Mouse (Mus musculus) stomach, embryonic 16.5 days (tissue): ENCODE data around the gene Mfng. TPM values are rescaled to one million over a fixed set of nuclear protein-coding genes. Genes with fewer than 3 reads are reported as not detected.

Experiments
- ATAC-seq: fragments of 200-750 bp; cut with Nextera tagmentation; 2 replicates; pipeline ENCODE4 v1.8.0; 2017; ENCODE audit warnings: moderate number of reproducible peaks, moderate TSS enrichment; ENCODE audit not compliant: insufficient read depth, low FRiP score
- H3K27ac ChIP-seq: fragments of 300-500 bp; sonication (generic); 2 replicates; pipeline ENCODE4 v1.5.1; 2014; ENCODE audit warnings: low read length
- H3K27me3 ChIP-seq: fragments of 300-500 bp; sonication (generic); 2 replicates; pipeline ENCODE4 v1.6.1; 2014; ENCODE audit warnings: low read length, control low read depth, mixed read lengths; ENCODE audit not compliant: control insufficient read depth, insufficient read depth
- H3K36me3 ChIP-seq: fragments of 300-500 bp; sonication (generic); 2 replicates; pipeline ENCODE4 v1.6.1; 2014; ENCODE audit warnings: low read length; ENCODE audit not compliant: control insufficient read depth, insufficient read depth
- H3K4me1 ChIP-seq: fragments of 300-500 bp; sonication (generic); 2 replicates; pipeline ENCODE4 v1.6.1; 2014; ENCODE audit warnings: low read length, control low read depth, mixed read lengths; ENCODE audit not compliant: control insufficient read depth, insufficient read depth
- H3K4me2 ChIP-seq: fragments of 300-500 bp; sonication (generic); 2 replicates; pipeline ENCODE4 v1.6.1; 2014; ENCODE audit warnings: low read depth, low read length, mixed read lengths
- H3K4me3 ChIP-seq: fragments of 300-500 bp; sonication (generic); replicated peaks from 2 replicates; pipeline ENCODE4 v1.5.1; 2014; ENCODE audit warnings: mild to moderate bottlenecking, low read length
- H3K9ac ChIP-seq: fragments of 300-500 bp; sonication (generic); 2 replicates; pipeline ENCODE4 v1.6.1; 2014; ENCODE audit warnings: low read length
- H3K9me3 ChIP-seq: fragments of 300-500 bp; sonication (generic); replicated peaks from 2 replicates; pipeline ENCODE4 v1.6.1; 2016; ENCODE audit warnings: low read length, control low read depth; ENCODE audit not compliant: control insufficient read depth
- WGBS: fragments of 180-500 bp; shearing (Covaris S2); extraction: QIAGEN DNeasy Blood & Tissue Kit; methylation state at CpG from one replicate; pipeline ENCODE4 v1.1.7; 2014; 5-methylcytosine and 5-hydroxymethylcytosine counted together
- polyA plus RNA-seq: library from polyadenylated mRNA; unstranded; fragments of >200 nt; fragmentation: Nextera tagmentation; extraction: Ambion mirVana; gene quantifications from 2 replicates; pipeline ENCODE4 v1.2.1, GENCODE M21; 2015

The Mfng gene
- polyA plus RNA-seq, 1 experiment from 2014 or later, result 18.5 TPM

DNA sequence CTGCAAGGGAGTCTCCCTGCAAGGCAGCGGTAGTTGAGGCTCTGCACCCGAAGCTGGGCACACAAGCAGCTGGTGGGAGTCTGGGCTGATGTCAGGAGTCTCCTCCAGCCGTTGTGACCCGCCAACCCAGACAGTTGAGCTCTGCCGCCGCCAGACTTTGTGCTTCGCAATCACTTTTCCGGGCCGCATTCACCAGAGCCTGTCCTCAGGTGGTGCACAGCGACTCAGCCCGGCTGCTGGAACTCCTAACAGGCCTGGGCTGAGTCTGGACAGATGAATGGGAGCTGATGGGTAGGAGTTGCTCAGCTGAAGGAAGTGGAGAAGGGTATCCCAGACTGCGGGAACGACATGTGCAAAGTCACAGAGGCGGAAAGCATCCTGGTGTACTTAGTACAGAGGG is 53.9 kb downstream of the Mfng start:
- no peak for ATAC-seq
- H3K9me3 ChIP-seq, result no peaks in the 10 kb centered on the region
- no peak overlapping the region; the same call in 1 of the 2 replicates for H3K4me2 ChIP-seq
- 11% methylated on average over 14 of the region's 14 CpGs for WGBS
- H3K4me1 ChIP-seq, result no peaks in the 10 kb centered on the region
- no peaks in the 10 kb centered on the region for H3K36me3 ChIP-seq
- no peak overlapping the region for H3K4me3 ChIP-seq
- H3K27ac ChIP-seq, result no peak overlapping the region
- peaks cover 61% of the 10 kb centered on the region for H3K27me3 ChIP-seq
- no peak overlapping the region for H3K9ac ChIP-seq

DNA sequence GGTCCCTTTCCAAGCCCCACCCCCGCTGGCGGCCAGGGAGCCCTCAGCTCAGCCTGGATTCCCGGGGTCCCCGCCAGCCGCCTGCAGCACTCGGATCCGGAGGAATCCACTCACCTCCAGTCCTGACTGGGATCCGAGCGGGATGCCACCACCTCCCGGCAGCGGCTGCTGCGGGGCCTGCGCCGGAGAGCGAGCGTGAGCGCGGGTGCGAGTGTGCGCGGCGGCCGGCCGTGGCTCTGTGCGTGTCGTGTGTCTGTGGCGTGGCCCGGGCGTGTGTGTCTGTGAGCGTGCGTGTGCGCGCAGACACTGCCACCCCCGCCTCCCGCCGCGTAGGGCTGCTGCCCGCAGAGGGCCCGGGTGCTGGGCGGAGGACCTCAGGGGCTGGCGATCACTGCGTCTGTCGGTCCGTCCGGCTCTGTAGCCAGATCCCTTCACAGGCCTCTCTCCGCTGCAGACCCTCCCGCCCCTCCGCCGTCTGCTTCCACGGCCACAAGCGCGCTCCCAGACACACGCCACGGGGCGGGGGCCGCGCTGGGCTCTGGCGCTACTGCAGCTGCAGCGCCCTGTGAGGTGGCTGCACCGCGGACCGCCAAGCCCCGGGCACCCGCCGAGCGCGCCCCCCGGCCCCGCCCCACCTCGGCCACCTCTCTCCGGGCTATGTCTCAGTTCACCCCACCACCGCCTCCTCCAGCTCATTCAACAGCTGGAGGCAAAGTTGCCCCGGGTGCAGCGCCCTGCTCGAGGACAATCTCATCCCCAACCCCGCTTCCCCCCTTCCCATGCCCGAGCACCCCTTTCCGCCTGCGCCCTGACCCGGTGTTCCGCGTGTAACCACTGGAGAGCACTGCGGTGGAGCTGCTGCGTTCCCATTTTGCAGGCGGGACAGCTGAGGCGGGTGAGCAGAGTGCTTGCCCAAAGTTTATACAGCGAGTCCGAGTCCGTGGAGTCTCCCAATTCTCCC is 54.7 kb downstream of the Mfng start, which contains the start of gene Elfn2:
Gene Elfn2, minus strand, starts transcription at position 482 of the 961 bp plus-strand sequence.
- Histone ChIP-seq H3K4me2 (peak within 1 kb of the TSS; percentile 66), H3K9me3 (no peaks in the 10 kb centered on the region), H3K27ac (no peak within 1 kb of the TSS), H3K4me3 (peak within 1 kb of the TSS; percentile 44), H3K36me3 (no peaks in the 10 kb centered on the region), H3K27me3 (peaks cover 70% of the 10 kb centered on the region), H3K4me1 (no peaks in the 10 kb centered on the region), H3K9ac (peak within 1 kb of the TSS; percentile 54)
- 2% methylated on average over 89 of the region's 89 CpGs for WGBS
- no peak for ATAC-seq

DNA sequence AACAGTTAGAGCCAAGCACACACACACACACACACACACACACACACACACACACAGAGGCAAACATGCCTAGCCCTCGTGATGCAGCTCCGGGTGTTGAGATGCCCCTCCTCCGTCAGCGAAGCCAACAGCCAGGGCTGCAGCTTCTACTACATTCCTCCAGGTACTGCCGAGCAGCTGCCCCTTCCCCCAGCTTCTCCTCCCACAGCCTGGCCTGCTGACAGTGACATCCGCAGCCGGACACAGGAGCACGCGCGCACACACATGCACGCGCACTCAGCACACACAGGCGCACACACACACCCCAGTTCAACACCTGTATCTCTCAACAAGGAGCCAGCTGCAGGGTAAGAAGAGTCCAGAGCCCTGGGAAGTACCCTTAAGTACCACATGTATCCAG is 56.3 kb downstream of the Mfng start:
- Histone ChIP-seq H3K4me1 (no peaks in the 10 kb centered on the region), H3K27me3 (peaks cover 81% of the 10 kb centered on the region), H3K4me3 (no peak overlapping the region), H3K4me2 (no peak overlapping the region), H3K36me3 (no peaks in the 10 kb centered on the region), H3K9me3 (no peaks in the 10 kb centered on the region), H3K27ac (no peak overlapping the region), H3K9ac (no peak overlapping the region)
- 43% methylated on average over 13 of the region's 13 CpGs for WGBS
- no peak for ATAC-seq

DNA sequence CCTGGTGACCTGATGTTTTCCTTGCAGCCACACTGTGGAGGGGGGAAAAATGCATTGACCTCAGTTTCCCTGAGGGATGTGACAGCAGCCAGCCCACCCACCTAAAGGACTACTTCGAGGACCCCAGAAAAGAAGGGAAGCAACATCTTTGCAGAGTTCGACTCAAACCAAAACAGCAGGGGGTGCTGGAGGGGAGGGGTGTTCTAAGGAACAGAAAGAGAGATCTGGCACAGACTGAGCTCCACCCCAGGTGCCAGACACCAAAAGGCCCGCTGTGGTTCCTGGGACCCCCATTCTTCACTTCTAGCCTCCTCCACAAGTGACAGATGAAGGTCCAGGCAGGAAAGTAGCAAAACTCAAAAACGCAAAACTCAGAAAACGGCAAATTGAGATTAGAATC is 57.4 kb downstream of the Mfng start:
- no peaks in the 10 kb centered on the region for H3K4me1 ChIP-seq
- no peak for ATAC-seq
- no peak overlapping the region for H3K4me2 ChIP-seq
- no peak overlapping the region for H3K4me3 ChIP-seq
- peaks cover 90% of the 10 kb centered on the region for H3K27me3 ChIP-seq
- no peak overlapping the region for H3K9ac ChIP-seq
- WGBS, result 46% methylated on average over 5 of the region's 5 CpGs
- no peaks in the 10 kb centered on the region for H3K9me3 ChIP-seq
- H3K27ac ChIP-seq, result no peak overlapping the region
- H3K36me3 ChIP-seq, result no peaks in the 10 kb centered on the region

DNA sequence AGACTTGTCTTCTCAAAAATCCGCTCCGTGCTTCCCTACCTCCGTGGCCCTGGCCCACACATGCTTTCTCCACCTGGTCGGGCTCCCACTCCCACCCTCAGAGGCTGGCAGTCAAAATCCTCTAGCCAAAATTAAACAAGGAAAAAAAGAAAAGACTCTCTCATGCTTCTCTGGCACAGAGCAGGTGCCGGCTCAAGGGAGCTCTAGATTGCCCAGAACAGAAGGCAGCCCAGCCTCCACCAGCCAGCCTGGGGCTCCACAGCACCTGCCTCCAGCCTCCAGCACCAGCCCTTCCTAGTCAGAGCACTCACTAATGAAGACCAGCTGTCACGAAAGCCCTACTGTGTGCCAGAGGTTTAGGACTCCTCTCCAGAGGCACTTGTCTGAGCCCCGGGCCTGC is 59.5 kb downstream of the Mfng start:
- ATAC-seq, result no peak
- Histone ChIP-seq H3K27ac (no peak overlapping the region), H3K4me1 (no peaks in the 10 kb centered on the region), H3K4me2 (no peak overlapping the region), H3K36me3 (no peaks in the 10 kb centered on the region), H3K9me3 (no peaks in the 10 kb centered on the region), H3K9ac (no peak overlapping the region), H3K4me3 (no peak overlapping the region), H3K27me3 (peaks cover 70% of the 10 kb centered on the region)
- 80% methylated on average over 7 of the region's 7 CpGs for WGBS

DNA sequence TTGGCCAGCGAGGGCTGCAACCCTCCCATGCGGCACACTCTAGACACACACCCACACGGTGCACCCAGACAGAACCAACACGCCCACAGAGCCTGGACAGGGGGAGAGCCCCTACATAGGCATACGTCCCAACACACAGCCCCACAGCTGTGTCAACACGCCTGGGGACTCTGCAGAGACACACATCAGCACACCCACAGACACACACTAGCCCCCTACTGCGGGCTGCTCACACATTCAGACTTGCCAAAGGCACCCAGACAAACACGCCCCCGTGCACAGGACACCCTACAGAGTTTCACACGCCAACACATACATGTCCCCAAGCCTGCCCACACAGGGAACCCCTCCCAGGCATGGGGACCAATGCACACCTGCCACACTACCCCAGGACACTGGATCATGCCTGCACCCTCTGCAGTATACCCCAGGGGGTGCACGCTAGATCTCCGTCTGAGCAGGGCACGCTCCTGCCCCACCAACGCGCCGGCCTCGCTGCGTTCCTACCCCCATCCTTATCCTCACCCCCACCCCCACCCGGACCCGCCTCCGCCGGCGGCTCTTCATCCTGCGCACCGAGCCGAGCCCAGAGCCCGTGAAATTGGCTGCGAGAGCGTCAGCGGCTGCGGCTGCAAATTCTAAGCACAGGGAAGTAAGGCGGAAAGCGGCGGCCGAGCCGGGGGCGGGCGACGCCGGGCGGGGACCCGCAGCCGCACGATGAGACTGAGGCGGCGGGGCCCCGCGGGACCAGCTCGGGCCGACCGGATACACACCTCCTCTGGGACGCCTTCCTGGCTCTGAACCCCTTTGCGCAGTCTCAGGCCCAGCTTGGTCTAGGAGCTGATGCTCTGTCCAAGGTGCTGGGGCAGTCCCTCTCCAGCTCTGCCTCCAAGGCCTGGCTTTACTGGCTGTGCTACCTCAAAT is 60.7 kb downstream of the Mfng start:
- Histone ChIP-seq H3K9ac (no peak overlapping the region), H3K4me2 (peak overlapping the region; percentile 32), H3K4me3 (peak overlapping the region; percentile 16), H3K9me3 (no peaks in the 10 kb centered on the region), H3K4me1 (no peaks in the 10 kb centered on the region), H3K27me3 (peaks cover 59% of the 10 kb centered on the region), H3K36me3 (no peaks in the 10 kb centered on the region), H3K27ac (no peak overlapping the region)
- no peak for ATAC-seq
- 7% methylated on average over 51 of the region's 53 CpGs for WGBS

DNA sequence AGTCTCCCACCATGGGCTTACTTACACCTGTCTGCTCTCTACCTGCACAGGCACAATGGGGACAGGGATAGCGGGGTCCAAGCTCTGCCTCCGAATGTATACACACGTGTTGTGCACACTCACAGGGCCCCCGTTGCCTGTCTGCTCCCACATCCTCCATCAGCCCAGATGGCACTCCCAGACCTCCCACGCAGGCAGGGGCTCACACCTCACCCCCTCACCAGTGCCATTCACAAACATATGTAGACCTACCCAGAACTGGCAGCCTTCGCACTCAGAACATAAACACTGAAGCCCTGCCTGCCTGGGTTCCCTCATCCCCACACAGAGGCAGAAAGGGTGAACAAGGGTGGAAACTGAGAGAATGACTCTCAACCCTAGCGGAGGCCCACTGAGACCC is 61.3 kb downstream of the Mfng start:
- Histone ChIP-seq H3K4me2 (no peak overlapping the region), H3K36me3 (no peaks in the 10 kb centered on the region), H3K27me3 (peaks cover 52% of the 10 kb centered on the region), H3K9ac (no peak overlapping the region), H3K27ac (no peak overlapping the region), H3K9me3 (no peaks in the 10 kb centered on the region), H3K4me1 (no peaks in the 10 kb centered on the region), H3K4me3 (no peak overlapping the region)
- WGBS, result 73% methylated on average over 7 of the region's 7 CpGs
- no peak for ATAC-seq

DNA sequence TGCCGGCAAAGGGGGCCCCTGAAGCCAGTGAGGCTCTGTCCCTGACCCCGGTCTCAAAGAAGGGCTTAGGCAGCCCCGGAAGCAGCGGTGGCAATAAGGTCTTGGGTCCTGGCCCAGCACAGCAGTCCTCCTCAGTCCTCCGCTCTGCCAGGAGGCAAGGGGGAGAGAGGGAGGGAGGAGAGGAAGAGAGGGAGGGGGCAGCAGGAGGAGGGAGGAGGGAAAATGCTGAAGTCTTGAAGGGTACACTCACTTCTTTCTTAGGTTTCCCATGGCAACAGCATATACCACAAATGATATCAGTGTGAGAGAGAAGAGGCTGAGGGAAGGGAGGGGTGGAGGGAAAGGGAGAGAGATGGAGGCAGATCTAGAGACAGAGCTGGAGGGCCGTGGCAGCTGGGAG is 62.6 kb downstream of the Mfng start:
- peaks cover 41% of the 10 kb centered on the region for H3K27me3 ChIP-seq
- H3K9ac ChIP-seq, result no peak overlapping the region
- no peak overlapping the region for H3K4me3 ChIP-seq
- no peak overlapping the region for H3K4me2 ChIP-seq
- WGBS, result 44% methylated on average over 6 of the region's 6 CpGs
- H3K4me1 ChIP-seq, result no peaks in the 10 kb centered on the region
- ATAC-seq, result no peak
- no peaks in the 10 kb centered on the region for H3K36me3 ChIP-seq
- no peak overlapping the region for H3K27ac ChIP-seq
- H3K9me3 ChIP-seq, result no peaks in the 10 kb centered on the region

DNA sequence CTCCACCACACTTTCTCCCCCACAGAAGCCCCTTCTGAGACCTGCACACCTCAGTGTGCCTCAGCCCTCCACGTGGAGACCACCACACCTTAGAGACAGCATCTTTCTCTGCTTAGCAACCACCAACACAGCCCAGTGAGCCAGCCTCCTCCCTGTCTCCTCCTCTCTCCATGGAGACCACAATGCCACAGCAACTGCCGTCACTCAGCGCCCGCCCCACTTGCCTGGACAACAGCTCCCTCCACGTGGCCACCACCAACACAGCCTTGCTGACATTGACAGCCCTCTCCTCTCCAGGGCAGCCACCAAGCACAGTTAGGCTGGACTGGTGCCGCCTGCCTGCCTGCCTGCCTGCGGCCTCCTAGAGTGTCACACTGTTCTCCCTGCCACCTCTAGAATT is 63.5 kb downstream of the Mfng start:
- H3K4me2 ChIP-seq, result no peak overlapping the region
- WGBS, result 28% methylated on average over 7 of the region's 7 CpGs
- ATAC-seq, result no peak
- no peaks in the 10 kb centered on the region for H3K36me3 ChIP-seq
- H3K9me3 ChIP-seq, result no peaks in the 10 kb centered on the region
- H3K4me1 ChIP-seq, result no peaks in the 10 kb centered on the region
- no peak overlapping the region for H3K27ac ChIP-seq
- H3K9ac ChIP-seq, result no peak overlapping the region
- H3K4me3 ChIP-seq, result no peak overlapping the region
- peaks cover 34% of the 10 kb centered on the region for H3K27me3 ChIP-seq
